Mouse (Mus musculus) embryonic facial prominence, embryonic 14.5 days (tissue): ENCODE measurements at regions not wholly inside any gene's neighbourhood (a gene's known extent, or its start where the extent isn't known, plus 50 kb on each side); places are given as distances from the start of the nearest gene placed in this dataset.

Source experiments
- ATAC-seq: fragments of 200-750 bp; cut with Nextera tagmentation; 2 replicates; pipeline ENCODE4 v1.8.0; 2017; ENCODE audit warnings: low read depth, moderate number of reproducible peaks, moderate TSS enrichment
- DNase-seq: peaks from one replicate; pipeline ENCODE4 v3.0.0-alpha.2; 2015; ENCODE audit warnings: low spot score
- H3K27ac ChIP-seq: fragments of 300-500 bp; sonication (generic); replicated peaks from 2 replicates; pipeline ENCODE4 v1.5.1; 2014; ENCODE audit warnings: low read depth, mild to moderate bottlenecking, low read length, moderate library complexity
- H3K27me3 ChIP-seq: fragments of 300-500 bp; sonication (generic); replicated peaks from 2 replicates; pipeline ENCODE4 v1.6.1; 2014; ENCODE audit warnings: low read length; ENCODE audit not compliant: control insufficient read depth, insufficient read depth
- H3K36me3 ChIP-seq: fragments of 300-500 bp; sonication (generic); 2 replicates; pipeline ENCODE4 v1.6.1; 2014; ENCODE audit warnings: low read length, mixed read lengths; ENCODE audit not compliant: control insufficient read depth, insufficient read depth
- H3K4me1 ChIP-seq: fragments of 300-500 bp; sonication (generic); 2 replicates; pipeline ENCODE4 v1.6.1; 2014; ENCODE audit warnings: antibody characterized with exemption, low read length; ENCODE audit not compliant: control insufficient read depth, insufficient read depth
- H3K4me2 ChIP-seq: fragments of 300-500 bp; sonication (generic); 2 replicates; pipeline ENCODE4 v1.6.1; 2014; ENCODE audit warnings: low read depth, mild to moderate bottlenecking, low read length, moderate library complexity, mixed read lengths
- H3K4me3 ChIP-seq: fragments of 300-500 bp; sonication (generic); 2 replicates; pipeline ENCODE4 v1.5.1; 2014; ENCODE audit warnings: low read depth, mild to moderate bottlenecking, low read length
- H3K9ac ChIP-seq: fragments of 300-500 bp; sonication (generic); 2 replicates; pipeline ENCODE4 v1.6.1; 2014; ENCODE audit warnings: low read depth, mild to moderate bottlenecking, low read length, moderate library complexity, mixed read lengths
- H3K9me3 ChIP-seq: fragments of 300-500 bp; sonication (generic); 2 replicates; pipeline ENCODE4 v1.6.1; 2016; ENCODE audit warnings: low read length; ENCODE audit not compliant: control insufficient read depth
- WGBS: fragments of 180-500 bp; shearing (Covaris S2); extraction: QIAGEN DNeasy Blood & Tissue Kit; methylation state at CpG from one replicate; pipeline ENCODE4 v1.1.7; 2014; 5-methylcytosine and 5-hydroxymethylcytosine counted together

DNA sequence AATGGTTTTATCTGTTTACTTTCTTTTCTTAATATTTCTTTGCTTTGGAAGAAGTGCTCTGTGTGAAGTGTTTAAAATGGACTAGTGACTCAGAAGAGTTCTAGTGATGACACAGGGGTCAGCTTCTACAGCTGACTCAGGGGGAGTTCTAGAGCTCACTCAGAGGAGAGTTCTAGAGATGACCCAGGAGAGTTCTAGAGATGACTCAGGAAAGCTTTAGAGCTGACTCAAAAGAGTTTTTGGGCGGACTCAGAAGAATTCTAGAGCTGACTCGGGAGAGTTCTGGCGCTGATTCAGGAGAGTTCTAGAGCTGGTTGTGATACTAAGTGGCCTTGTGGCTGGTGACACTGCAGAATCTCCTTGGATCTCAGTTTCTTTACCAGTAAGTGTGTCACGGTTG, 593.8 kb downstream of the Bcl11a start:
- WGBS, result 91% methylated on average over 4 of the region's 4 CpGs
- no peaks in the 10 kb centered on the region for H3K27me3 ChIP-seq

DNA sequence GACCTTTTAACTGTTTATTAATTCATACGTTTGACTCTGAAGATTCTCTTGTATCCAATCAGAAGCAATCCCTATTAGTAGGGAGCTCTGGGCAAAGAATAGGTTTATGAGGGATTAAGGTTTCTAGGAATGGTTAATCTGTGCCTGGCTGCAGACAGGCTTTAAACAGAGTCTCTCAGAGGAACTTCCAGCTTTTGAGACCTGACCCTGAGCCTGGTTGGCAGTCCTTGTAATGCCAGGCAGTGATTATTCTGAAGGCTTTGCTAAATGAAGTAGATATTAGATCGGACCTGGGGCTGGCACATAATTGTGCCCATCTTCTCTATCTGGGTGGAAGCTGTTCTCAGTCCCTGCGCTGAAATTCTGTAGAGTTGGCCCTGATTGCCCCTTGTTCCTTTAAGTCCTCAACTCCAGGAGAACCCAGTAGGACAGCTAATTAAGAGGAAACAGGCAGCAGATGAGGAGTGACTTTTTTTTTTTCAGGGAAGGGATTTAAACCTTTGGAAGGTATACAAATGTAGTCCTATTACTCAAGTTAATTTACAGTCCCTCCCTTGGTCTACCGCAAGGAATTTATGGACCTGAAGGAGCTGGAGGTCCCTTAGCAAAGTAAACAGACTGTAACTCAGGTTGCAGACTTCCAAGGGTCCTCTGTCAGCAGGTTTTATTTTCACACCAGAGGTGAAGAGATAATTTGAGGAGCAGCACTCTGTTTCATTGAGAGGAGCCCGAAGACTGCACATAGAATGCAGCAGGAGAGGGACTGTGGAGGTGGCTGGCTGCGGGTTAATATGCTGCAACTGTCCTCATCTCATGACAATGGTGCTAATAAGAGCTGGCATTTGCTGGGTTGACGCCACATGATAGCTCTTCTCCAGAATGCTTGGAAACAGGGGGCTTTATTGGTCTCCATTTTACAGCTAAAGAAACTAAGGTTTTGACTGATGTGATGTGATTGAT, 595.7 kb downstream of the Bcl11a start:
- no peaks in the 10 kb centered on the region for H3K36me3 ChIP-seq
- H3K4me1 ChIP-seq, result peaks cover 6% of the 10 kb centered on the region
- H3K9me3 ChIP-seq, result no peaks in the 10 kb centered on the region
- whole genome bisulfite sequencing, result 76% methylated on average over 7 of the region's 7 CpGs
- H3K27me3 ChIP-seq, result no peaks in the 10 kb centered on the region
- H3K4me3 ChIP-seq, result no peak overlapping the region
- ATAC-seq (no peak), DNase-seq (no peak)
- H3K27ac ChIP-seq, result no peak overlapping the region
- no peak overlapping the region for H3K9ac ChIP-seq
- no peak overlapping the region for H3K4me2 ChIP-seq

More for the DNA sequence above, 593.8 kb downstream of the Bcl11a start:
- peaks cover 6% of the 10 kb centered on the region for H3K4me1 ChIP-seq
- H3K9me3 ChIP-seq, result no peaks in the 10 kb centered on the region
- H3K9ac ChIP-seq, result no peak overlapping the region
- DNase-seq (no peak), ATAC-seq (no peak)
- H3K4me3 ChIP-seq, result no peak overlapping the region
- H3K27ac ChIP-seq, result no peak overlapping the region
- no peak overlapping the region for H3K4me2 ChIP-seq
- no peaks in the 10 kb centered on the region for H3K36me3 ChIP-seq

- Histone ChIP-seq H3K27ac (no peak overlapping the region), H3K4me2 (no peak overlapping the region), H3K9me3 (no peaks in the 10 kb centered on the region), H3K9ac (no peak overlapping the region), H3K4me3 (no peak overlapping the region), H3K36me3 (no peaks in the 10 kb centered on the region), H3K27me3 (no peaks in the 10 kb centered on the region), H3K4me1 (peaks cover 6% of the 10 kb centered on the region)
- ATAC-seq, result no peak
- no peak for DNase-seq
- 79% methylated on average over 4 of the region's 4 CpGs for WGBS
These were observed 596.3 kb downstream of the Bcl11a start for GRCm38 (mm10) chr11:24674208-24674571.

GRCm38 (mm10) chr11:24677016-24677415, 599.2 kb downstream of the Bcl11a start:
- Histone ChIP-seq H3K9me3 (no peaks in the 10 kb centered on the region), H3K4me1 (peaks cover 6% of the 10 kb centered on the region), H3K27me3 (no peaks in the 10 kb centered on the region), H3K4me3 (no peak overlapping the region), H3K27ac (no peak overlapping the region), H3K4me2 (no peak overlapping the region), H3K9ac (no peak overlapping the region), H3K36me3 (no peaks in the 10 kb centered on the region)
- DNase-seq (no peak), ATAC-seq (no peak)
- 90% methylated on average over 4 of the region's 4 CpGs for WGBS

GRCm38 (mm10) chr11:24679581-24679980, 601.7 kb downstream of the Bcl11a start:
- DNase-seq, result no peak
- H3K4me3 ChIP-seq, result no peak overlapping the region
- no peaks in the 10 kb centered on the region for H3K9me3 ChIP-seq
- H3K4me2 ChIP-seq, result no peak overlapping the region
- no peaks in the 10 kb centered on the region for H3K27me3 ChIP-seq
- peaks cover 2% of the 10 kb centered on the region for H3K4me1 ChIP-seq
- H3K27ac ChIP-seq, result no peak overlapping the region
- no peak overlapping the region for H3K9ac ChIP-seq
- H3K36me3 ChIP-seq, result no peaks in the 10 kb centered on the region
- WGBS, result 90% methylated on average over 5 of the region's 5 CpGs
- no peak for ATAC-seq

DNA sequence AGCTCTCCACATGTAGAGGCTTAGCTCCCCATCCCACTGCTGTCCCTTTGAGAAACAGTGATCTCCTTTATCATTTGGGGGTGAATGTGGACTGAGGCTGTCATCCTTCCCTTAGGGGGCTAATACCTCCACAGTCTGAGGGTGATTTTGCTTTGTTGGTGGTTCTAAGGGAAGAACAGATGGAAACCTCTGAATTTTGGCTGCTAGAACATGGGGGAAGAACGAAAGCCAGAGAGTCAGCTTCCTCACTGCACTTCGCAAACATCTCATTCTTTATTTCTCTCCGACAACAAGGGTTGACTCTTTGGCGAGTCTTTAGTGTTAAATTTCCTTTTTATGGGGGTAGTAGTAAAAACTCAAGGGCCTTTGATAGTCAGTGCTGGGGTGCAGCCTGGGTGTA, 604.6 kb downstream of the Bcl11a start:
- DNase-seq (no peak), ATAC-seq (no peak)
- no peak overlapping the region for H3K9ac ChIP-seq
- no peak overlapping the region for H3K27ac ChIP-seq
- WGBS, result 79% methylated on average over 4 of the region's 4 CpGs
- no peaks in the 10 kb centered on the region for H3K9me3 ChIP-seq
- H3K4me1 ChIP-seq, result no peaks in the 10 kb centered on the region
- H3K4me2 ChIP-seq, result no peak overlapping the region
- no peaks in the 10 kb centered on the region for H3K36me3 ChIP-seq
- no peak overlapping the region for H3K4me3 ChIP-seq
- H3K27me3 ChIP-seq, result no peaks in the 10 kb centered on the region

DNA sequence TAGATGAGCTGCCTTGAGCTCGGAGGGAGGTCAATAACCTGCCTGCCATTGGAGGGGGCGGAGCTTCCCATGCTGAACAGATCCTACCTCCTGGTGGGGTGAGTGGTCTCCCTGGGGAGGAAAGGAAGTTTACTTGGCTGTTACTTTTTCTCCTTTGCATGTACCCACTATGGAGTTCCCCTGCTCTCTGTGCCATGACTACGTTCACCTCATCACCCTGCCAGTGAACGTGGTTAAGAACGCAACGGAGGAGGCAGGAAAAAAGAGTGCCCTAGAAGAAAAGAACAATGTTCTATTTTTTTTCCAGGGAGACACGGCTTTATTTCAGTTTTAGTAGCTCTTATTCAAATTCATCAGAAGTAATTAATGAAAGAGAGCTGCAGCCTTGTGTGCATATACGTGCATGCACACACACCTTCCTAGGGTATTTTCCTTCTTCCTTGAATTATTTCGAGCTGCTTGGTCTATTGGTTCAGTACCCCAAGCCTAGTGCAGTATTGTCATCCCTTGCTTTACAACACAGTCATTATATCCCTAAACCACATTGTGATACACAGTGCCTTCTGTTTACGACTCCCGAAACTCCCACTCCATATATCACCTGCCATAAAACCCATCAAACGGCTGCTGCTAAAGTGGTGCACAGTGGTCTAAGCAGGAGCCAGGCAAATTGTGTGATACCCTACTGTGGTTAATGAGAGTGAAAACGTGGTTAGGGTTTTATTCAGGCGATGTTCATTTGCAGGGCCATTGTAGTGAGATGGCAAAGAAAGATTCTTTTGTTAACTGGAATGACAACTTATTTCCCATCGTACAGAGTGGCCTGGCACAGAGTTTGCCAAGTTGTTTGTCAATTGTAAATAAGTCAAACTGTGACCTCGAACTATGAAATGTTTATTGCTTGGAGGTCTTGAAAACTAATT, 608.0 kb downstream of the Bcl11a start:
- ATAC-seq (no peak), DNase-seq (no peak)
- no peaks in the 10 kb centered on the region for H3K36me3 ChIP-seq
- H3K4me1 ChIP-seq, result no peaks in the 10 kb centered on the region
- no peak overlapping the region for H3K4me2 ChIP-seq
- H3K9ac ChIP-seq, result no peak overlapping the region
- H3K27me3 ChIP-seq, result no peaks in the 10 kb centered on the region
- no peak overlapping the region for H3K27ac ChIP-seq
- 82% methylated on average over 16 of the region's 16 CpGs for whole genome bisulfite sequencing
- no peak overlapping the region for H3K4me3 ChIP-seq
- H3K9me3 ChIP-seq, result no peaks in the 10 kb centered on the region

GRCm38 (mm10) chr11:24688160-24688782, 610.4 kb downstream of the Bcl11a start:
- H3K27ac ChIP-seq, result no peak overlapping the region
- H3K4me2 ChIP-seq, result no peak overlapping the region
- no peak for DNase-seq
- no peak for ATAC-seq
- H3K27me3 ChIP-seq, result no peaks in the 10 kb centered on the region
- H3K4me1 ChIP-seq, result no peaks in the 10 kb centered on the region
- no peak overlapping the region for H3K4me3 ChIP-seq
- H3K9me3 ChIP-seq, result no peaks in the 10 kb centered on the region
- H3K36me3 ChIP-seq, result no peaks in the 10 kb centered on the region
- H3K9ac ChIP-seq, result no peak overlapping the region
- WGBS, result 85% methylated on average over 2 of the region's 2 CpGs
